Mouse (Mus musculus) liver, embryonic 14.5 days (tissue): Measurements from ENCODE around the gene Dcun1d1.
A peak's percentile ranks its signal among the peaks of the same experiment; 100 is the strongest.

Experiments used
- CTCF ChIP-seq: IDR thresholded peaks from 2 replicates; pipeline ENCODE4 v1.5.1; 2016; ENCODE audit warnings: antibody characterized with exemption, low read depth, control low read depth
- EP300 ChIP-seq: IDR thresholded peaks from 2 replicates; pipeline ENCODE4 v1.6.1; 2016; ENCODE audit warnings: antibody characterized with exemption, low read depth

GRCm38 (mm10) chr3:35883267-35883666, 54.0 kb downstream of the Dcun1d1 start:
- TF ChIP-seq CTCF (peak; percentile 39; the same call in 1 of the 2 replicates), EP300 (no peak)
